Mouse (Mus musculus): ENCODE data around the gene Mybpc2. TPM values are rescaled to one million over a fixed set of nuclear protein-coding genes. Genes with fewer than 3 reads are reported as not detected.

The Mybpc2 gene
- polyA plus RNA-seq, 1 experiment: 4.7 TPM

- TF ChIP-seq CEBPB (IDR thresholded peaks at IDR 0.05; ENCODE audit: insufficient read depth, poor library complexity, severe bottlenecking) (no peak), SRF (IDR thresholded peaks at IDR 0.05; ENCODE audit: control insufficient read depth, insufficient read length, low read depth) (no peak), TCF12 (IDR thresholded peaks at IDR 0.05; ENCODE audit: insufficient read depth, poor library complexity, severe bottlenecking) (no peak), POLR2A (IDR thresholded peaks at IDR 0.05; ENCODE audit: insufficient read length, low read depth) (no peak), MAX (IDR thresholded peaks at IDR 0.05; ENCODE audit: low read depth) (no peak)
- Histone ChIP-seq H3K79me2 (ENCODE audit: control insufficient read depth, insufficient read depth) (no peaks in the 10 kb centered on the region), H3ac (ENCODE audit: control insufficient read depth, insufficient read length) (no peak overlapping the region), H3K4me2 (ENCODE audit: low read depth) (no peak overlapping the region), H3K4me3 (no peak overlapping the region), H3K36me3 (ENCODE audit: control insufficient read depth, insufficient read depth) (no peaks in the 10 kb centered on the region), H3K27me3 (ENCODE audit: control insufficient read depth, insufficient read depth, insufficient read length) (peaks cover 46% of the 10 kb centered on the region)
Observed at GRCm38 (mm10) chr7:44464511-44464910, 59.9 kb downstream of the Mybpc2 start.

GRCm38 (mm10) chr7:44463556-44464225 lies 60.8 kb downstream of the Mybpc2 start:
- TF ChIP-seq MYOD1 (IDR thresholded peaks at IDR 0.05; ENCODE audit: control insufficient read depth in 1 of 3, insufficient read length in 2 of 3, low read depth in 2 of 3) (no peak), POLR2AphosphoS2 (IDR thresholded peaks at IDR 0.05; ENCODE audit: insufficient read length, low read depth) (no peak), TCF3 (IDR thresholded peaks at IDR 0.05; ENCODE audit: insufficient read length, low read depth) (no peak), TCF12 (IDR thresholded peaks at IDR 0.05; ENCODE audit: insufficient read depth, poor library complexity, severe bottlenecking) (no peak), MYOG (IDR thresholded peaks at IDR 0.05; ENCODE audit: control insufficient read depth in 1 of 3, insufficient read depth in 1 of 3, insufficient read length in 2 of 3, low read depth in 2 of 3) (no peak), MAX (IDR thresholded peaks at IDR 0.05; ENCODE audit: low read depth) (no peak), POLR2A (IDR thresholded peaks at IDR 0.05; ENCODE audit: insufficient read length, low read depth) (no peak), SRF (IDR thresholded peaks at IDR 0.05; ENCODE audit: control insufficient read depth, insufficient read length, low read depth) (no peak), USF1 (IDR thresholded peaks at IDR 0.05; ENCODE audit: low read depth) (no peak), CEBPB (IDR thresholded peaks at IDR 0.05; ENCODE audit: insufficient read depth, poor library complexity, severe bottlenecking) (no peak), E2F4 (IDR thresholded peaks at IDR 0.05; ENCODE audit: insufficient read depth) (no peak), REST (IDR thresholded peaks at IDR 0.05; ENCODE audit: insufficient read depth, insufficient read length) (no peak)
- no peaks in the 10 kb centered on the region for H3K79me2 ChIP-seq (ENCODE audit: control insufficient read depth, insufficient read depth)
- peaks cover 50% of the 10 kb centered on the region for H3K27me3 ChIP-seq (ENCODE audit: control insufficient read depth, insufficient read depth, insufficient read length)
- H3K4me3 ChIP-seq: no peak overlapping the region
- no peaks in the 10 kb centered on the region for H3K36me3 ChIP-seq (ENCODE audit: control insufficient read depth, insufficient read depth)
- no peak overlapping the region for H3K4me2 ChIP-seq (ENCODE audit: low read depth)
- no peak overlapping the region for H3ac ChIP-seq (ENCODE audit: control insufficient read depth, insufficient read length)

- Histone ChIP-seq H3K27me3 (ENCODE audit: control insufficient read depth, insufficient read depth, insufficient read length) (peaks cover 50% of the 10 kb centered on the region), H3K36me3 (ENCODE audit: control insufficient read depth, insufficient read depth) (no peaks in the 10 kb centered on the region), H3K4me3 (no peak overlapping the region), H3ac (ENCODE audit: control insufficient read depth, insufficient read length) (no peak overlapping the region), H3K4me2 (ENCODE audit: low read depth) (no peak overlapping the region), H3K79me2 (ENCODE audit: control insufficient read depth, insufficient read depth) (no peaks in the 10 kb centered on the region)
- TF ChIP-seq TCF12 (IDR thresholded peaks at IDR 0.05; ENCODE audit: insufficient read depth, poor library complexity, severe bottlenecking): no peak
- no peak for TF ChIP-seq CEBPB (IDR thresholded peaks at IDR 0.05; ENCODE audit: insufficient read depth, poor library complexity, severe bottlenecking)
- no peak for TF ChIP-seq TCF3 (IDR thresholded peaks at IDR 0.05; ENCODE audit: insufficient read length, low read depth)
- TF ChIP-seq SRF (IDR thresholded peaks at IDR 0.05; ENCODE audit: control insufficient read depth, insufficient read length, low read depth): no peak
- no peak for TF ChIP-seq MAX (IDR thresholded peaks at IDR 0.05; ENCODE audit: low read depth)
- no peak for TF ChIP-seq E2F4 (IDR thresholded peaks at IDR 0.05; ENCODE audit: insufficient read depth)
- TF ChIP-seq MYOG (IDR thresholded peaks at IDR 0.05; ENCODE audit: control insufficient read depth in 1 of 3, insufficient read depth in 1 of 3, insufficient read length in 2 of 3, low read depth in 2 of 3): no peak
- TF ChIP-seq REST (IDR thresholded peaks at IDR 0.05; ENCODE audit: insufficient read depth, insufficient read length): no peak
Observed at GRCm38 (mm10) chr7:44463056-44463425, 61.4 kb downstream of the Mybpc2 start.

GRCm38 (mm10) chr7:44462218-44463055 lies 62.0 kb downstream of the Mybpc2 start:
- H3K79me2 ChIP-seq (ENCODE audit: control insufficient read depth, insufficient read depth): no peaks in the 10 kb centered on the region
- H3K4me3 ChIP-seq: no peak overlapping the region
- TF ChIP-seq REST (IDR thresholded peaks at IDR 0.05; ENCODE audit: insufficient read depth, insufficient read length) (no peak), TCF3 (IDR thresholded peaks at IDR 0.05; ENCODE audit: insufficient read length, low read depth) (no peak), MYOD1 (IDR thresholded peaks at IDR 0.05; ENCODE audit: control insufficient read depth in 1 of 3, insufficient read length in 2 of 3, low read depth in 2 of 3) (no peak), MAX (IDR thresholded peaks at IDR 0.05; ENCODE audit: low read depth) (no peak), TCF12 (IDR thresholded peaks at IDR 0.05; ENCODE audit: insufficient read depth, poor library complexity, severe bottlenecking) (no peak), POLR2AphosphoS2 (IDR thresholded peaks at IDR 0.05; ENCODE audit: insufficient read length, low read depth) (no peak), E2F4 (IDR thresholded peaks at IDR 0.05; ENCODE audit: insufficient read depth) (no peak), USF1 (IDR thresholded peaks at IDR 0.05; ENCODE audit: low read depth) (no peak), POLR2A (IDR thresholded peaks at IDR 0.05; ENCODE audit: insufficient read length, low read depth) (no peak)
- H3K4me2 ChIP-seq (ENCODE audit: low read depth): no peak overlapping the region
- no peaks in the 10 kb centered on the region for H3K36me3 ChIP-seq (ENCODE audit: control insufficient read depth, insufficient read depth)
- peaks cover 50% of the 10 kb centered on the region for H3K27me3 ChIP-seq (ENCODE audit: control insufficient read depth, insufficient read depth, insufficient read length)
- H3ac ChIP-seq (ENCODE audit: control insufficient read depth, insufficient read length): no peak overlapping the region
